Mouse (Mus musculus): ENCODE data around the gene E130308A19Rik.
A peak's percentile ranks its signal among the peaks of the same experiment; 100 is the strongest.

The E130308A19Rik gene

GRCm38 (mm10) chr4:59807521-59807920 is 181.5 kb downstream of the E130308A19Rik start:
- Histone ChIP-seq H3K27me3 (ENCODE audit: control insufficient read depth, insufficient read depth, low read length, poor library complexity, severe bottlenecking) (no peaks in the 10 kb centered on the region), H3K36me3 (ENCODE audit: control insufficient read depth, insufficient read depth, low read length, poor library complexity, severe bottlenecking) (no peaks in the 10 kb centered on the region; the same call in 1 of the 2 replicates)
- no peak for DNase-seq (ENCODE audit: low read depth, low spot score)

- H3K27me3 ChIP-seq (ENCODE audit: control insufficient read depth, insufficient read depth, low read length, poor library complexity, severe bottlenecking) = no peaks in the 10 kb centered on the region
- peak; percentile 60 for DNase-seq (ENCODE audit: low read depth, low spot score)
- no peaks in the 10 kb centered on the region; the same call in 1 of the 2 replicates for H3K36me3 ChIP-seq (ENCODE audit: control insufficient read depth, insufficient read depth, low read length, poor library complexity, severe bottlenecking)
Observed at GRCm38 (mm10) chr4:59808396-59808795, 182.4 kb downstream of the E130308A19Rik start.
